Mouse (Mus musculus) telencephalon, adult 2 months (tissue): ENCODE measurements around the gene Wrap53.

Source experiments
- DNase-seq: peaks from one replicate; pipeline ENCODE4 v3.0.0-alpha.2; 2011; ENCODE audit warnings: low read depth, low spot score

The Wrap53 gene

GRCm38 (mm10) chr11:69601768-69602167 is 21.7 kb upstream of the Wrap53 start:
- no peak for DNase-seq

- no peak for DNase-seq
Observed at GRCm38 (mm10) chr11:69600098-69600497, 20.0 kb upstream of the Wrap53 start.

- DNase-seq: no peak
Observed at GRCm38 (mm10) chr11:69599436-69599835, 19.4 kb upstream of the Wrap53 start.

- no peak for DNase-seq
Observed at GRCm38 (mm10) chr11:69594853-69595252, 14.8 kb upstream of the Wrap53 start.

- DNase-seq: no peak
Observed at GRCm38 (mm10) chr11:69592799-69593198, 12.7 kb upstream of the Wrap53 start.

- no peak for DNase-seq
Observed at GRCm38 (mm10) chr11:69591899-69592637, 12.0 kb upstream of the Wrap53 start.

GRCm38 (mm10) chr11:69591424-69591823 is 11.4 kb upstream of the Wrap53 start:
- no peak for DNase-seq

GRCm38 (mm10) chr11:69590622-69591021 is 10.6 kb upstream of the Wrap53 start:
- DNase-seq: no peak

GRCm38 (mm10) chr11:69589207-69589834 is 9.3 kb upstream of the Wrap53 start:
- no peak for DNase-seq

GRCm38 (mm10) chr11:69585718-69586325 is 5.8 kb upstream of the Wrap53 start:
- no peak for DNase-seq

GRCm38 (mm10) chr11:69584937-69585336 is 4.9 kb upstream of the Wrap53 start:
- DNase-seq: no peak

GRCm38 (mm10) chr11:69584008-69584407 is 4.0 kb upstream of the Wrap53 start:
- DNase-seq: no peak

GRCm38 (mm10) chr11:69582230-69582805 is 2.3 kb upstream of the Wrap53 start:
- no peak for DNase-seq

GRCm38 (mm10) chr11:69581814-69582213 is 1.8 kb upstream of the Wrap53 start:
- no peak for DNase-seq

GRCm38 (mm10) chr11:69581147-69581688 is 1.2 kb upstream of the Wrap53 start:
- peak; percentile 95 for DNase-seq

- DNase-seq: no peak
Observed at GRCm38 (mm10) chr11:69580572-69581146, 604 bp upstream of the Wrap53 start.

- peak; percentile 98 for DNase-seq
Observed at GRCm38 (mm10) chr11:69579128-69580017, 682 bp downstream of the Wrap53 start.

- no peak for DNase-seq
Observed at GRCm38 (mm10) chr11:69578301-69578700, 1.8 kb downstream of the Wrap53 start.

- DNase-seq: no peak
Observed at GRCm38 (mm10) chr11:69576307-69576706, 3.7 kb downstream of the Wrap53 start.

GRCm38 (mm10) chr11:69575220-69575619 is 4.8 kb downstream of the Wrap53 start:
- no peak for DNase-seq

- no peak for DNase-seq
Observed at GRCm38 (mm10) chr11:69565131-69565530, 14.9 kb downstream of the Wrap53 start.
